Mouse (Mus musculus) MEL (cell line): Measurements from ENCODE around the gene Serinc5. TPM values are rescaled to one million over a fixed set of nuclear protein-coding genes. Genes with fewer than 3 reads are reported as not detected.

Experiments used
- DNase-seq: peaks from one replicate; pipeline ENCODE4 v3.0.0; 2011; ENCODE audit warnings: low read depth, low spot score
- H3K27ac ChIP-seq: 2 replicates; pipeline ENCODE4 v1.5.1; 2012; ENCODE audit warnings: low read depth, mild to moderate bottlenecking, control low read depth, low read length, moderate library complexity; ENCODE audit not compliant: control insufficient read depth
- H3K27me3 ChIP-seq, 2 experiments: fragments of 150-350 bp in 1 of 2; sonication (generic) in 1 of 2; 2 replicates each; pipeline ENCODE4 v1.6.1; 2012; ENCODE audit warnings: low read length in 2 of 2, mild to moderate bottlenecking in 2 of 2, improper control_type of control experiment in 1 of 2, moderate library complexity in 1 of 2; ENCODE audit not compliant: insufficient read depth in 2 of 2, control insufficient read depth in 1 of 2
- H3K36me3 ChIP-seq, 2 experiments: 2 replicates each; pipeline ENCODE4 v1.6.1; 2012 to 2014; ENCODE audit warnings: low read length in 2 of 2, improper control_type of control experiment in 1 of 2, inconsistent platforms in 1 of 2, mild to moderate bottlenecking in 1 of 2; ENCODE audit not compliant: insufficient read depth in 2 of 2, control insufficient read depth in 1 of 2
- H3K4me1 ChIP-seq, 2 experiments: fragments of 150-350 bp in 1 of 2; sonication (generic) in 1 of 2; 2 replicates each; pipeline ENCODE4 v1.6.1; 2012; ENCODE audit warnings: low read length in 2 of 2, improper control_type of control experiment in 1 of 2, mild to moderate bottlenecking in 1 of 2; ENCODE audit not compliant: insufficient read depth in 2 of 2, control insufficient read depth in 1 of 2
- H3K4me3 ChIP-seq, 2 experiments: fragments of 150-350 bp in 1 of 2; sonication (generic) in 1 of 2; 2 replicates each; pipeline ENCODE4 v1.5.1; 2012; ENCODE audit warnings: low read depth in 2 of 2, low read length in 2 of 2, mild to moderate bottlenecking in 2 of 2, moderate library complexity in 2 of 2, control low read depth in 1 of 2, improper control_type of control experiment in 1 of 2; ENCODE audit not compliant: control insufficient read depth in 1 of 2, insufficient read depth in 1 of 2
- H3K79me2 ChIP-seq: 2 replicates; pipeline ENCODE4 v1.6.1; 2012; ENCODE audit warnings: mild to moderate bottlenecking, low read length, moderate library complexity; ENCODE audit not compliant: control insufficient read depth, poor library complexity, insufficient read depth
- H3K9ac ChIP-seq: 2 replicates; pipeline ENCODE4 v1.6.1; 2012; ENCODE audit warnings: low read depth, mild to moderate bottlenecking, control low read depth, low read length, moderate library complexity; ENCODE audit not compliant: control insufficient read depth, poor library complexity, severe bottlenecking
- H3K9me3 ChIP-seq: fragments of 150-350 bp; sonication (generic); replicated peaks from 2 replicates; pipeline ENCODE4 v1.6.1; 2012; ENCODE audit warnings: mild to moderate bottlenecking, low read length, improper control_type of control experiment, moderate library complexity; ENCODE audit not compliant: insufficient read depth
- CHD2 ChIP-seq: IDR thresholded peaks from 2 replicates; pipeline ENCODE4 v1.6.1; 2011; ENCODE audit warnings: low read length, improper control_type of control experiment
- EP300 ChIP-seq, 2 experiments: IDR thresholded peaks; 2 replicates each; pipeline ENCODE4 v1.6.1; 2011; ENCODE audit warnings: improper control_type of control experiment in 2 of 2, low read length in 2 of 2, low read depth in 1 of 2, mild to moderate bottlenecking in 1 of 2
- GABPA ChIP-seq: IDR thresholded peaks from 2 replicates; pipeline ENCODE4 v1.6.1; 2012; ENCODE audit warnings: low read depth, mild to moderate bottlenecking, inconsistent platforms, low read length, improper control_type of control experiment, moderate library complexity
- MAZ ChIP-seq: IDR thresholded peaks from 2 replicates; pipeline ENCODE4 v1.6.1; 2012; ENCODE audit warnings: low read depth, mild to moderate bottlenecking, inconsistent platforms, low read length, improper control_type of control experiment
- MEF2A ChIP-seq: IDR thresholded peaks from 2 replicates; pipeline ENCODE4 v1.6.1; 2014; ENCODE audit warnings: low read depth, mild to moderate bottlenecking, inconsistent platforms, low read length, improper control_type of control experiment; ENCODE audit not compliant: poor library complexity, insufficient replicate concordance, severe bottlenecking; ENCODE audit errors: extremely low read depth
- MYB ChIP-seq: IDR thresholded peaks from 2 replicates; pipeline ENCODE4 v1.6.1; 2011; ENCODE audit warnings: mild to moderate bottlenecking, low read depth, low read length, improper control_type of control experiment
- NELFE ChIP-seq: IDR thresholded peaks from 2 replicates; pipeline ENCODE4 v1.6.1; 2011; ENCODE audit warnings: low read depth, low read length, improper control_type of control experiment
- RCOR1 ChIP-seq: IDR thresholded peaks from 2 replicates; pipeline ENCODE4 v1.6.1; 2012; ENCODE audit warnings: low read depth, mild to moderate bottlenecking, inconsistent platforms, low read length, improper control_type of control experiment
- UBTF ChIP-seq: IDR thresholded peaks from 2 replicates; pipeline ENCODE4 v1.6.1; 2012; ENCODE audit warnings: low read depth, mild to moderate bottlenecking, inconsistent platforms, low read length, improper control_type of control experiment, moderate library complexity, borderline replicate concordance; ENCODE audit not compliant: insufficient read depth
- USF1 ChIP-seq: IDR thresholded peaks from 2 replicates; pipeline ENCODE4 v1.6.1; 2014; ENCODE audit warnings: low read depth, mild to moderate bottlenecking, inconsistent platforms, low read length, improper control_type of control experiment, moderate library complexity
- USF2 ChIP-seq, 2 experiments: IDR thresholded peaks; 2 replicates each; pipeline ENCODE4 v1.6.1; 2011 to 2012; ENCODE audit warnings: improper control_type of control experiment in 2 of 2, low read length in 2 of 2, borderline replicate concordance in 1 of 2, inconsistent platforms in 1 of 2, low read depth in 1 of 2, mild to moderate bottlenecking in 1 of 2; ENCODE audit not compliant: insufficient read depth in 1 of 2
- ZKSCAN1 ChIP-seq: IDR thresholded peaks from 2 replicates; pipeline ENCODE4 v1.6.1; 2012; ENCODE audit warnings: low read depth, mild to moderate bottlenecking, inconsistent platforms, low read length, improper control_type of control experiment, moderate library complexity
- polyA plus RNA-seq, 2 experiments: library from polyadenylated mRNA; stranded (reverse) in 1 of 2; unstranded in 1 of 2; fragments of >175 nt in 1 of 2; fragments of >200 nt in 1 of 2; gene quantifications; 2 replicates each; pipeline versions ENCODE4 v1.2.1 to v1.2.4; 2012; ENCODE audit warnings: low replicate concordance in 2 of 2, low read depth in 1 of 2; ENCODE audit not compliant: insufficient read length in 2 of 2, insufficient read depth in 1 of 2, missing spikeins in 1 of 2
- total RNA-seq: library from RNA; depleted of rRNA; stranded (reverse); fragments of 300-350 nt; gene quantifications from 2 replicates; pipeline ENCODE4 v1.2.3, GENCODE M21; 2012

Gene Serinc5
- total and polyA plus RNA-seq, 3 experiments: 4.0 to 8.8 TPM; not detected in 1

- TF ChIP-seq MEF2A: no peak
- TF ChIP-seq, all 39 proteins: peak for 0
Observed at GRCm38 (mm10) chr13:92755036-92755435, 144.1 kb downstream of the Serinc5 start (continued).

DNA sequence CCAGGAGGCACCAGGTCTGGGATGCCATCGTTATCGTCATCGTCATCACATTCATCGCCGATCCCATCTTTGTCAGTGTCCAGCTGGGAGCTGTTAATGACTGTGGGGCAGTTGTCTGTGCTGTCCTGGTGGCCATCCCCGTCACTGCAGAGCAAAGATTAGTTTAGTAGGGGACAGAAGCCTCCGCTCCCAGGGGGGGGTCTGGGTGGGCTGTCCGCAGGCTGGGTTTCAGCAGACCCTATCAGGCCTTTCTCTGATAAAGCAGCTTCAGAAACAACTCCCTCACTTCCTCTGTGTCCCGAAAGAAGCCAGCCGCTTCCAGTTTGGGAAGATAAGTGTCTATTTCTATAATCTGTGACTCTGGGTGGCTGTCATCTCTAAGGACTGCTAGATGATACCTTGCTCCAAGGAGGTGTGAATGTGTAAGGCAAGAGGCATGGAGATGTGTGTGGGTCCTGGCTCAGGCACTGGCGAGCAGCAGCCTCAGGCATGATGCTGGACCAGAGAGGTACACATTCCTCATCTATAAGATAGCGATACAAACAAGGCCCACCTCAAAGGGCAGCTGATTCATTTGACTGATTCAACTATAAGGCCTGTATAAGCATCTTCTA is 147.2 kb downstream of the Serinc5 start:
- Histone ChIP-seq H3K27ac (no peak overlapping the region), H3K9me3 (no peaks in the 10 kb centered on the region), H3K27me3 (peaks cover 0 to 3% of the 10 kb centered on the region in 2 experiments; a peak in 1 of 4 replicates), H3K4me1 (no peaks in the 10 kb centered on the region), H3K79me2 (no peaks in the 10 kb centered on the region), H3K9ac (no peak overlapping the region), H3K36me3 (no peaks in the 10 kb centered on the region), H3K4me3 (no peak overlapping the region)
- TF ChIP-seq NELFE: no peak
- TF ChIP-seq EP300 (IDR thresholded peaks at IDR 0.05; ENCODE audit: low read depth in 1 of 2, low read length in 2 of 2): no peak
- no peak for TF ChIP-seq MAZ
- no peak for TF ChIP-seq UBTF
- TF ChIP-seq RCOR1: no peak
- DNase-seq: no peak

DNA sequence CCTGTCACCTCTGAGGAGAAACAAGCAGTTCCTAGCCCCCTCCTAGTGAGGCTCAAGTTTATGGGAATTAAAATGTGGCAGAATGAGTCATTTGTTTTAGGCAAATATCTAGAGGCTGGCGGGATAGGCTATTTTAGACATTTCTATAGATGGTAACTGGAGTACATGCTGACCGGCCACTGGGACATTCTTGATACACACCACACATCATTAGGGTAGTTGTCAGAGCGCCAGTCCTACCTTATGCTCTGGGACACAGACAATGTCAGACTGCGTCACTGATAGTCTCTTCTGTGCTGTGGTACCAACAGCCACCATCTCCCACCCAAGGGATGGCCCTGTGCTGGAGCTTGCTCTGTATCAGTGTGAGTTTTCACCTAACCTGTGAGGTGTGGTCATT is 148.2 kb downstream of the Serinc5 start:
- TF ChIP-seq USF1 (no peak), GABPA (no peak), ZKSCAN1 (no peak), USF2 (IDR thresholded peaks at IDR 0.05; ENCODE audit: borderline replicate concordance in 1 of 2, insufficient read depth in 1 of 2, low read depth in 1 of 2, low read length in 2 of 2) (no peak), MYB (no peak), CHD2 (no peak)
- Histone ChIP-seq H3K4me3 (no peak overlapping the region), H3K36me3 (no peaks in the 10 kb centered on the region), H3K79me2 (no peaks in the 10 kb centered on the region), H3K27me3 (peaks cover 3 to 5% of the 10 kb centered on the region in 2 experiments), H3K27ac (no peak overlapping the region), H3K4me1 (no peaks in the 10 kb centered on the region), H3K9me3 (no peaks in the 10 kb centered on the region), H3K9ac (no peak overlapping the region)
- no peak for DNase-seq
